Mouse (Mus musculus): ENCODE measurements around the gene Dbx2. TPM values are rescaled to one million over a fixed set of nuclear protein-coding genes. Genes with fewer than 3 reads are reported as not detected.

The Dbx2 gene
- 0.04 and 0.25 TPM in 2 replicates for polyA plus RNA-seq (2012; rRNA removed; ENCODE audit: low replicate concordance)

GRCm38 (mm10) chr15:95655860-95656259 lies at the start of gene Dbx2:
Dbx2 (minus strand) TSS chr15:95655960.

Other genes starting within 250 kb of the Dbx2 start
- 0.03 TPM in 1 of 2 replicates, not detected in the other for gene Nell2, start 127.4 kb downstream of the Dbx2 start, polyA plus RNA-seq (2012; rRNA removed; ENCODE audit: low replicate concordance)
- 37.2 and 58.1 TPM in 2 replicates for gene Ano6, start 134.9 kb upstream of the Dbx2 start, polyA plus RNA-seq (2012; rRNA removed; ENCODE audit: low replicate concordance)

Data from mammary gland, adult 2 months (tissue).